Mouse (Mus musculus) heart, postnatal 0 days (tissue): Measurements from ENCODE around the gene Gm27021. TPM values are rescaled to one million over a fixed set of nuclear protein-coding genes. Genes with fewer than 3 reads are reported as not detected.

ENCODE experiments used
- ATAC-seq: fragments of 200-750 bp; cut with Nextera tagmentation; 2 replicates; pipeline ENCODE4 v1.8.0; 2017; ENCODE audit warnings: low read depth, moderate number of reproducible peaks, moderate library complexity; ENCODE audit not compliant: insufficient read depth
- DNase-seq: peaks from one replicate; pipeline ENCODE4 v3.0.0-alpha.2; 2016; ENCODE audit warnings: low spot score
- H3K27ac ChIP-seq: fragments of 300-500 bp; sonication (generic); 2 replicates; pipeline ENCODE4 v1.5.1; 2014; ENCODE audit warnings: low read depth, mild to moderate bottlenecking
- H3K27me3 ChIP-seq: fragments of 300-500 bp; sonication (generic); 2 replicates; pipeline ENCODE4 v1.6.1; 2014; ENCODE audit warnings: low read length, mixed read lengths; ENCODE audit not compliant: control insufficient read depth, insufficient read depth
- H3K36me3 ChIP-seq: fragments of 300-500 bp; sonication (generic); replicated peaks from 2 replicates; pipeline ENCODE4 v1.6.1; 2014; ENCODE audit warnings: low read length, mixed read lengths; ENCODE audit not compliant: control insufficient read depth, insufficient read depth
- H3K4me1 ChIP-seq: fragments of 300-500 bp; sonication (generic); 2 replicates; pipeline ENCODE4 v1.6.1; 2014; ENCODE audit warnings: antibody characterized with exemption; ENCODE audit not compliant: control insufficient read depth, insufficient read depth
- H3K4me2 ChIP-seq: fragments of 300-500 bp; sonication (generic); 2 replicates; pipeline ENCODE4 v1.6.1; 2014; ENCODE audit warnings: low read depth, mild to moderate bottlenecking, low read length, moderate library complexity
- H3K4me3 ChIP-seq: fragments of 300-500 bp; sonication (generic); 2 replicates; pipeline ENCODE4 v1.5.1; 2014; ENCODE audit warnings: low read depth, low read length
- H3K9ac ChIP-seq: fragments of 300-500 bp; sonication (generic); replicated peaks from 2 replicates; pipeline ENCODE4 v1.6.1; 2014; ENCODE audit warnings: low read depth, low read length, mixed read lengths
- H3K9me3 ChIP-seq: fragments of 300-500 bp; sonication (generic); replicated peaks from 2 replicates; pipeline ENCODE4 v1.6.1; 2016; ENCODE audit warnings: low read length; ENCODE audit not compliant: control insufficient read depth
- CTCF ChIP-seq: IDR thresholded peaks from 2 replicates; pipeline ENCODE4 v1.5.1; 2016; ENCODE audit warnings: antibody characterized with exemption, control low read depth, low read depth
- EP300 ChIP-seq: IDR thresholded peaks from 2 replicates; pipeline ENCODE4 v1.6.1; 2016; ENCODE audit warnings: antibody characterized with exemption, low read depth
- WGBS: fragments of 180-500 bp; shearing (Covaris S2); extraction: QIAGEN DNeasy Blood & Tissue Kit; methylation state at CpG from one replicate; pipeline ENCODE4 v1.1.7; 2014; 5-methylcytosine and 5-hydroxymethylcytosine counted together
- polyA plus RNA-seq: library from polyadenylated mRNA; unstranded; fragments of >200 nt; fragmentation: Nextera tagmentation; extraction: Ambion mirVana; gene quantifications from 2 replicates; pipeline ENCODE4 v1.2.1, GENCODE M21; 2015
- total RNA-seq: library from RNA; depleted of rRNA; stranded (reverse); fragments of >200 nt; gene quantifications from 2 replicates; pipeline ENCODE4 v1.2.3, GENCODE M21; 2014; ENCODE audit warnings: low replicate concordance

Gm27021 gene
- total and polyA plus RNA-seq, 2 experiments from 2014 or later, result 1.1 to 5.4 TPM

- H3K4me1 ChIP-seq, result peaks cover 8% of the 10 kb centered on the region
- TF ChIP-seq EP300 (no peak), CTCF (no peak)
- 97% methylated on average over 37 of the region's 37 CpGs for WGBS
Measured at GRCm38 (mm10) chr8:120568164-120568798, 99.6 kb downstream of the Gm27021 start.

GRCm38 (mm10) chr8:120567731-120568130 is 100.1 kb downstream of the Gm27021 start:
- H3K36me3 ChIP-seq, result peaks cover 65% of the 10 kb centered on the region
- peaks cover 13% of the 10 kb centered on the region for H3K4me1 ChIP-seq
- H3K27ac ChIP-seq, result no peak overlapping the region

More at GRCm38 (mm10) chr8:120568164-120568798, 99.6 kb downstream of the Gm27021 start:
- H3K27me3 ChIP-seq, result no peaks in the 10 kb centered on the region
- no peak overlapping the region for H3K4me3 ChIP-seq
- H3K9ac ChIP-seq, result no peak overlapping the region
- DNase-seq (no peak), ATAC-seq (no peak)
- no peak overlapping the region for H3K27ac ChIP-seq
- H3K4me2 ChIP-seq, result no peak overlapping the region
- H3K36me3 ChIP-seq, result peaks cover 70% of the 10 kb centered on the region
- H3K9me3 ChIP-seq, result no peaks in the 10 kb centered on the region

GRCm38 (mm10) chr8:120566681-120567080 is 101.2 kb downstream of the Gm27021 start:
- no peak for TF ChIP-seq EP300
- no peak for TF ChIP-seq CTCF
- H3K36me3 ChIP-seq, result peaks cover 54% of the 10 kb centered on the region
- no peaks in the 10 kb centered on the region for H3K27me3 ChIP-seq
- ATAC-seq, result no peak
- H3K4me2 ChIP-seq, result no peak overlapping the region
- H3K9ac ChIP-seq, result no peak overlapping the region
- H3K27ac ChIP-seq, result no peak overlapping the region
- no peak overlapping the region for H3K4me3 ChIP-seq
- peaks cover 22% of the 10 kb centered on the region for H3K4me1 ChIP-seq
- DNase-seq, result no peak
- 77% methylated on average over 8 of the region's 8 CpGs for WGBS
- no peaks in the 10 kb centered on the region for H3K9me3 ChIP-seq

More at GRCm38 (mm10) chr8:120567731-120568130, 100.1 kb downstream of the Gm27021 start:
- Histone ChIP-seq H3K4me2 (no peak overlapping the region), H3K27me3 (no peaks in the 10 kb centered on the region), H3K9ac (no peak overlapping the region), H3K9me3 (no peaks in the 10 kb centered on the region), H3K4me3 (no peak overlapping the region)
- TF ChIP-seq CTCF (no peak), EP300 (no peak)
- DNase-seq, result no peak
- no peak for ATAC-seq
- WGBS, result 95% methylated on average over 17 of the region's 17 CpGs

- Histone ChIP-seq H3K27ac (peak overlapping the region; percentile 15; the same call in 1 of the 2 replicates), H3K36me3 (peaks cover 43% of the 10 kb centered on the region), H3K27me3 (no peaks in the 10 kb centered on the region), H3K4me3 (no peak overlapping the region), H3K4me2 (no peak overlapping the region), H3K4me1 (peaks cover 26% of the 10 kb centered on the region), H3K9me3 (no peaks in the 10 kb centered on the region), H3K9ac (no peak overlapping the region)
- TF ChIP-seq CTCF (no peak), EP300 (no peak)
- WGBS, result 45% methylated on average over 7 of the region's 7 CpGs
- no peak for DNase-seq
- no peak for ATAC-seq
Measured at GRCm38 (mm10) chr8:120565151-120565711, 102.6 kb downstream of the Gm27021 start.

GRCm38 (mm10) chr8:120563851-120564837 is 103.7 kb downstream of the Gm27021 start:
- ATAC-seq (peak; percentile 82), DNase-seq (peak; percentile 95)
- TF ChIP-seq CTCF, result peak; percentile 39
- peak; percentile 72; the same call in 1 of the 2 replicates for TF ChIP-seq EP300
- peaks cover 36% of the 10 kb centered on the region for H3K36me3 ChIP-seq
- H3K4me1 ChIP-seq, result peaks cover 26% of the 10 kb centered on the region
- 0 out of 2 replicates have a peak overlapping the region, but pooled peaks have one; percentile 2 for H3K4me3 ChIP-seq
- H3K4me2 ChIP-seq, result peak overlapping the region; percentile 46
- no peaks in the 10 kb centered on the region for H3K27me3 ChIP-seq
- no peaks in the 10 kb centered on the region for H3K9me3 ChIP-seq
- no peak overlapping the region for H3K9ac ChIP-seq
- H3K27ac ChIP-seq, result peak overlapping the region; percentile 84
- 4% methylated on average over 20 of the region's 20 CpGs for WGBS
